ENCODE assay signal across 16 mouse cellular contexts in genomic region chr3:77758840-77759361, GRCm38 (mm10).
DNase-seq lines count a peak whose midpoint lies in the region; ATAC-seq lines count a peak whose summit lies in the region.
"Had no signal": no experiment of that assay in that cellular context is flagged by ENCODE, and none has a peak within 500 bp of the region (broad histone marks: within the 10 kb centered on the region; RNA-seq: fewer than 3 reads in every experiment).

No protein-coding gene starts in this region.

- no peak for DNase-seq in frontal cortex, postnatal 14 days (ENCODE audit: low spot score in 2 of 2)
- peak; percentile 8 for DNase-seq in brain, adult 2 months (ENCODE audit: low read depth, low spot score)
- DNase-seq in telencephalon, adult 2 months (ENCODE audit: low read depth, low spot score) = peak; percentile 10
- no peak for DNase-seq in cerebellum, postnatal 25 days
- DNase-seq: adrenal gland, adult 2 months; adrenal gland, postnatal 10 days; adrenal gland, postnatal 25 days; cerebellum, adult 11-12 months; cerebellum, adult 2 months; cerebellum, adult 9-10 months; cerebellum, postnatal 10 days; cerebellum, postnatal 36 days; embryo, embryonic 11 days had no signal

- peak; percentile 93 for ATAC-seq in frontal cortex, adult (ENCODE audit: low TSS enrichment)
- ATAC-seq: forebrain, embryonic 13.5 days; forebrain, embryonic 15.5 days had no signal

Comparison
In these comparisons a context has a peak if more than half of its experiments do, and no peak if none do; other contexts are left out.
1. DNase-seq: peak in brain, adult 2 months (single experiment) and telencephalon, adult 2 months (single experiment); none in frontal cortex, postnatal 14 days (0 of 2) and cerebellum, postnatal 25 days (0 of 2).